Mouse (Mus musculus): ENCODE results near the gene Acss3.

GRCm38 (mm10) chr10:106910108-106910507, 213.4 kb downstream of the Acss3 start:
- TF ChIP-seq CTCF (IDR thresholded peaks at IDR 0.05; ENCODE audit: low read depth, low read length) (no peak), POLR2A (IDR thresholded peaks at IDR 0.05; ENCODE audit: extremely low read depth, insufficient read depth, low read length) (no peak)

Measured in liver, adult 2 months (tissue).